Mouse (Mus musculus) hematopoietic multipotent progenitor cell, adult 10-12 weeks (in vitro differentiated cells): ENCODE results near the gene Ceacam9. TPM values are rescaled to one million over a fixed set of nuclear protein-coding genes. Genes with fewer than 3 reads are reported as not detected.

ENCODE experiments used
- polyA plus RNA-seq: library from polyadenylated mRNA; stranded (reverse); fragments of >175 nt; gene quantifications from 2 replicates; pipeline ENCODE4 v1.2.3, GENCODE M21; 2012; ENCODE audit warnings: low replicate concordance

The Ceacam9 gene
- polyA plus RNA-seq = not detected in 2 replicates

GRCm38 (mm10) chr7:16721629-16722028, at the start of gene Ceacam9:
TSS of gene Ceacam9 (plus strand) at chr7:16721929.

GRCm38 (mm10) chr7:16675605-16676004, 46.1 kb upstream of the Ceacam9 start, which contains the start of gene Ceacam15:
TSS of gene Ceacam15 (minus strand) at chr7:16675705.

DNA sequence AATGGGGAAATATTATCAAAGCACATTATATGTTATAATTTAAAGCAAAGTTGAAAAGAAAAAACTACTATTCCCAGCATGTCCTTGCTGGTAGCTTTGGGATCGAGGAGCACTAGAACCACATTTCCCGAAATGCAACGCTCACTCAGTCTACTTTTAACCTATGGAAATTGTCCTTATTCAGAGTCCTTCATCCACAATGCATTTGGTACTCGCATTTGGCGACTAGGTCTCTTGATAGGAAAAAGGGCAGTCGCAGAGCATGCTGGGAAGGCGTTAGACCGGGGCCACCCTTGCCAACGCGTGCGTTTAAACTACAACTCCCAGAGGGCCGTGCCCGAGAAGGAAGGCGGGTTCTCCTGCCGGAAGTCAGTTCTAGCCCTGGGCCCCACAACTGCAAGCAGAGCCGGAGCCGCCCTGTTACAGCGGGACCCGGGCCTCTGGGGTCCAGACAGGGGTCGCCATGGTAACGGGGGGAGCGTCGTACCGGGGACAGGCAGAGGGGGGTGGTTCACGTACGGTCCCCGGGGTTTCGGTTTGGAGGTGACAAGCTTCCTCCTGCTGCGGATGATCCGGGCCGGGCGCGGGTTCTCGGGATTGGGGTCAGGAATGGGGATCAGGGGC, 16.5 kb downstream of the Ceacam9 start, which contains the start of gene Ap2s1:
Gene Ap2s1, plus strand, starts transcription at position 338 of the 624 bp plus-strand sequence.

Other genes starting within 250 kb of the Ceacam9 start
- gene Npas1, start 244.2 kb upstream of the Ceacam9 start, polyA plus RNA-seq = not detected in 2 replicates
- gene Arhgap35, start 106.9 kb upstream of the Ceacam9 start, polyA plus RNA-seq = 1.6 and 5.7 TPM in 2 replicates
- not detected in 2 replicates for gene Ceacam15, start 46.2 kb upstream of the Ceacam9 start, polyA plus RNA-seq
- gene Ap2s1, start 16.5 kb downstream of the Ceacam9 start, polyA plus RNA-seq = 289 and 578 TPM in 2 replicates
- gene Slc1a5, start 59.4 kb downstream of the Ceacam9 start, polyA plus RNA-seq = 36.7 and 59.7 TPM in 2 replicates
- gene Strn4, start 94.0 kb downstream of the Ceacam9 start, polyA plus RNA-seq = 82.0 and 125 TPM in 2 replicates
- gene Fkrp, start 94.8 kb downstream of the Ceacam9 start, polyA plus RNA-seq = 34.0 and 48.4 TPM in 2 replicates
- gene Prkd2, start 121.0 kb downstream of the Ceacam9 start, polyA plus RNA-seq = 180 and 196 TPM in 2 replicates
- 1.0 and 2.8 TPM in 2 replicates for gene Dact3, start 153.4 kb downstream of the Ceacam9 start, polyA plus RNA-seq
- not detected in 2 replicates for gene Gng8, start 169.9 kb downstream of the Ceacam9 start, polyA plus RNA-seq
- gene Ptgir, start 184.6 kb downstream of the Ceacam9 start, polyA plus RNA-seq = 4.6 and 8.1 TPM in 2 replicates
- 519 and 714 TPM in 2 replicates for gene Calm3, start 202.2 kb downstream of the Ceacam9 start, polyA plus RNA-seq
- gene Pnmal2, start 222.8 kb downstream of the Ceacam9 start, polyA plus RNA-seq = 0.10 and 0.17 TPM in 2 replicates
- not detected in 2 replicates for gene Pnmal1, start 237.8 kb downstream of the Ceacam9 start, polyA plus RNA-seq